Mouse (Mus musculus): ENCODE measurements at regions not wholly inside any gene's neighbourhood (a gene's known extent, or its start where the extent isn't known, plus 50 kb on each side); places are given as distances from the start of the nearest gene placed in this dataset.

GRCm38 (mm10) chr5:129412161-129412560, 88.9 kb upstream of the Sfswap start:
- TF ChIP-seq CTCF (IDR thresholded peaks at IDR 0.05; ENCODE audit: insufficient read depth, low read depth, low read length), result no peak
- no peak for TF ChIP-seq POLR2A (IDR thresholded peaks at IDR 0.05; ENCODE audit: insufficient read depth, low read depth, low read length)

Data from olfactory bulb, adult 2 months (tissue).